Mouse (Mus musculus): ENCODE measurements at regions not wholly inside any gene's neighbourhood (a gene's known extent, or its start where the extent isn't known, plus 50 kb on each side); places are given as distances from the start of the nearest gene placed in this dataset.

- DNase-seq, result no peak
- TF ChIP-seq POLR2A (IDR thresholded peaks at IDR 0.05; ENCODE audit: borderline replicate concordance, extremely low read depth, low read depth, low read length) (no peak), CTCF (IDR thresholded peaks at IDR 0.05; ENCODE audit: insufficient read depth, low read length) (no peak)
- 27% methylated on average over 3 of the region's 3 CpGs for WGBS
- Histone ChIP-seq H3K4me3 (replicated peaks; ENCODE audit: extremely low read depth, low read depth, low read length) (no peak overlapping the region), H3K4me1 (ENCODE audit: control insufficient read depth, insufficient read depth, low read length) (no peaks in the 10 kb centered on the region)
Measured at GRCm38 (mm10) chr8:29274668-29275067, 1827.2 kb downstream of the Poteg start.

GRCm38 (mm10) chr8:29278711-29279110 is 1831.2 kb downstream of the Poteg start:
- Histone ChIP-seq H3K4me1 (ENCODE audit: control insufficient read depth, insufficient read depth, low read length) (no peaks in the 10 kb centered on the region), H3K4me3 (replicated peaks; ENCODE audit: extremely low read depth, low read depth, low read length) (no peak overlapping the region)
- TF ChIP-seq CTCF (IDR thresholded peaks at IDR 0.05; ENCODE audit: insufficient read depth, low read length) (no peak), POLR2A (IDR thresholded peaks at IDR 0.05; ENCODE audit: borderline replicate concordance, extremely low read depth, low read depth, low read length) (no peak)
- 92% methylated on average over 2 of the region's 2 CpGs for WGBS
- no peak for DNase-seq

- whole genome bisulfite sequencing, result 48% methylated on average over 3 of the region's 3 CpGs
- DNase-seq, result no peak
- TF ChIP-seq CTCF (IDR thresholded peaks at IDR 0.05; ENCODE audit: insufficient read depth, low read length) (no peak), POLR2A (IDR thresholded peaks at IDR 0.05; ENCODE audit: borderline replicate concordance, extremely low read depth, low read depth, low read length) (no peak)
- Histone ChIP-seq H3K4me1 (ENCODE audit: control insufficient read depth, insufficient read depth, low read length) (no peaks in the 10 kb centered on the region), H3K4me3 (replicated peaks; ENCODE audit: extremely low read depth, low read depth, low read length) (no peak overlapping the region)
Measured at GRCm38 (mm10) chr8:29279276-29279675, 1831.8 kb downstream of the Poteg start.

- Histone ChIP-seq H3K4me1 (ENCODE audit: control insufficient read depth, insufficient read depth, low read length) (no peaks in the 10 kb centered on the region), H3K4me3 (replicated peaks; ENCODE audit: extremely low read depth, low read depth, low read length) (no peak overlapping the region)
- TF ChIP-seq POLR2A (IDR thresholded peaks at IDR 0.05; ENCODE audit: borderline replicate concordance, extremely low read depth, low read depth, low read length), result no peak
- peak; percentile 39; the same call in 1 of the 2 replicates for TF ChIP-seq CTCF (IDR thresholded peaks at IDR 0.05; ENCODE audit: insufficient read depth, low read length)
- 3% methylated on average over 6 of the region's 6 CpGs for WGBS
- DNase-seq, result peak; percentile 3
Measured at GRCm38 (mm10) chr8:29290386-29290785, 1842.9 kb downstream of the Poteg start.

Data from lung, adult 2 months (tissue).